Mouse (Mus musculus): ENCODE measurements around the gene Lmo3. TPM values are rescaled to one million over a fixed set of nuclear protein-coding genes. Genes with fewer than 3 reads are reported as not detected.

Lmo3 gene
- total and polyA plus RNA-seq, 2 experiments from 2014 or later: 68.7 to 73.0 TPM

DNA sequence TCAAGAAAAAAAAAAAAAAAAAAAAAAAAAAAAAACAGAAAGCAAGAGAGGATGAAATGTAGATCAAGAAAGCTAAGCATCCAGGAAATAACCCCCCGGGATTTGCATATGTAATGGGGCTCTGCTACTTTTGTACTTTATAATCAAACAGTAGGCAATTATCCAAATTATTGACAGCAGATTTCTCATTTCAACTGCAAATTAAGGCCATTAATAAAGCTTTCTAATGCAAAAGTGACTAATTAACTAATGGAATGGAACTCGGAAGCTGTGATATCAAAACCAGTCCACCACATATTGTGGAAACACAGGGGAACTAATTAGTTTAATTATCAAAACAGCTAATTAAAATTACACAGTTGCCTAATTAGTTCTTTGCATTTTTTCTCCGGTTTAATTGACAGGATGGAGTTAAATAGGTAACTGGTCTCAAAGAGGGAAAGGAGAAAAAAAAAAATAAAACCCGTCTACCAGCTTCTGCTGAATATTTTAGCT, 785 bp upstream of the Lmo3 start:
- Histone ChIP-seq H3K4me1 (ENCODE audit: insufficient read depth, low read length) (no peaks in the 10 kb centered on the region), H3K27ac (no peak overlapping the region), H3K27me3 (ENCODE audit: insufficient read depth, low read length) (no peaks in the 10 kb centered on the region), H3K9me3 (ENCODE audit: low read length) (no peaks in the 10 kb centered on the region), H3K36me3 (ENCODE audit: insufficient read depth, low read length) (no peaks in the 10 kb centered on the region), H3K9ac (replicated peaks; ENCODE audit: low read length) (no peak overlapping the region), H3K4me3 (ENCODE audit: low read length) (no peak overlapping the region), H3K4me2 (ENCODE audit: low read depth, low read length) (no peak overlapping the region)
- WGBS: 45% methylated on average over 4 of the region's 4 CpGs
- no peak for ATAC-seq
- TF ChIP-seq CTCF (IDR thresholded peaks at IDR 0.05; ENCODE audit: low read depth): no peak
- no peak for DNase-seq (ENCODE audit: low spot score)

DNA sequence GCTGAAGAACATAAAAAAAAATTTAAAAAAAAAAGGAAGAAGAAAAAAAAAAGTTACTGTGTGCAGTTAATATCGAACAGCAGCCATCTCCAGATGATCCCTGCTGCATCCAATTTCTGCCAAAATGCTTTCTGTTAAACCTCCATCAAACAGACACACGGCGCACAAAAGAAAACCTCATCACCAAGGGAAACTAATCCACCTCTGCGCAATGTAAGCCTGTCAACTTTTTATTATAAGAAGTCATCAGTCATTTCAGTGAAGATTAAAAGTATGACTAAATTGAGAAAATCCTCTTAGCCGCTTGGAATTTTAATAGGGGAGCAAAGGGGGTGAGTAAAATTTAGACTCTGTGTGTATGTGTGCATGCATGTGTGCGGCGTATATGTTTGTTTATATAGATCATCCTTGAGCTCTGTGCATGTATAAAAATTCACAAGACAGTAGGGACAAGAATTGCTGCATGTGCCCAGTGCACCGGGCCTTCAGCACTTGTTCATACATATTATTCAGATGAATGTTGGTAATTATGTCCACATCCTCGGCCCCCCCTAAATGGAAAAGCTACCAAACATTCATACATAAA, 1.2 kb downstream of the Lmo3 start:
- no peak for DNase-seq (ENCODE audit: low spot score)
- no peaks in the 10 kb centered on the region for H3K4me1 ChIP-seq (ENCODE audit: insufficient read depth, low read length)
- no peak overlapping the region for H3K4me3 ChIP-seq (ENCODE audit: low read length)
- H3K27ac ChIP-seq: no peak overlapping the region
- H3K9me3 ChIP-seq (ENCODE audit: low read length): no peaks in the 10 kb centered on the region
- no peaks in the 10 kb centered on the region for H3K36me3 ChIP-seq (ENCODE audit: insufficient read depth, low read length)
- H3K27me3 ChIP-seq (ENCODE audit: insufficient read depth, low read length): no peaks in the 10 kb centered on the region
- H3K4me2 ChIP-seq (ENCODE audit: low read depth, low read length): no peak overlapping the region
- H3K9ac ChIP-seq (replicated peaks; ENCODE audit: low read length): no peak overlapping the region
- 46% methylated on average over 9 of the region's 9 CpGs for WGBS
- no peak for TF ChIP-seq CTCF (IDR thresholded peaks at IDR 0.05; ENCODE audit: low read depth)
- ATAC-seq: no peak

DNA sequence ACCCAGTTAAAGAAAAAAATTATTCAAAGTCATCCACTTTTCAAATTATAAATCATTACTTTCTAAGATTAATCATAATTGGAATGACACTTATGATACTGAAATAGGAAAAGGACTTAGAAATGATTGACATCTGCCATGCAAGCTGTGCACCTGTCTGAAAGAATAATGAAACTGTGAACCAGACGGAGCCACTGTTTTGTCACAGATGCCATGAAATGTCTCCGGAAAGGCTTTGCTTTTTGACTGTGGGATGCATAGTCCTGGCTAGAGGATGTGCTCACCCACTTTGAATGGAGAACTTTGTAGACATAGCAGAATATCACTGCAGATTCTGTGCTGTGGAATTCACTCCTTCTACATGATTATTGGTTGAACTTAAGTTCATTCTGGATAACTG, 18.4 kb downstream of the Lmo3 start:
- Histone ChIP-seq H3K36me3 (ENCODE audit: insufficient read depth, low read length) (no peaks in the 10 kb centered on the region), H3K27ac (no peak overlapping the region), H3K9ac (replicated peaks; ENCODE audit: low read length) (no peak overlapping the region), H3K9me3 (ENCODE audit: low read length) (no peaks in the 10 kb centered on the region), H3K4me3 (ENCODE audit: low read length) (no peak overlapping the region), H3K4me2 (ENCODE audit: low read depth, low read length) (no peak overlapping the region), H3K27me3 (ENCODE audit: insufficient read depth, low read length) (no peaks in the 10 kb centered on the region), H3K4me1 (ENCODE audit: insufficient read depth, low read length) (no peaks in the 10 kb centered on the region)
- ATAC-seq: no peak
- DNase-seq (ENCODE audit: low spot score): no peak
- WGBS: 78% methylated on average over 2 of the region's 2 CpGs
- no peak for TF ChIP-seq CTCF (IDR thresholded peaks at IDR 0.05; ENCODE audit: low read depth)

DNA sequence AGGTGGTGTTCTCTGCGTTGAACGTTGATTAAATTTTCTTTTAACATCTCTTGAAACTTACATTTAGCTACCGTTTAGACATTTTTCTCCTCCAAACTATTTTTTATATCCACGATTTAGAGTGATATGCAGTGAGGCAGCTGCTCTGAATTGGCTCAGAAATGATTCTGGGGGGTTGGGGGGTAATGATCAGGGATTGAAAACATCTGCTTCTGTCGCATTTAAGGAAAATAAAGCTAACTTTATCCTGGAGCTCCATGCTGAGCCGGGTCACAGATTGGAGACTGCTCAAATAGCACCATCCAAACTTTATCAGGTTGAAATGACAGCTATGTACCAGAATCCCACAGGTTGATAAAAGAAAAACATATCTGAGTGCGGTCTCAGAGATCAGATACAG, 29.6 kb downstream of the Lmo3 start:
- H3K4me1 ChIP-seq (ENCODE audit: insufficient read depth, low read length): no peaks in the 10 kb centered on the region
- no peaks in the 10 kb centered on the region for H3K36me3 ChIP-seq (ENCODE audit: insufficient read depth, low read length)
- TF ChIP-seq CTCF (IDR thresholded peaks at IDR 0.05; ENCODE audit: low read depth): no peak
- no peak overlapping the region for H3K4me3 ChIP-seq (ENCODE audit: low read length)
- DNase-seq (ENCODE audit: low spot score) (no peak), ATAC-seq (no peak)
- no peak overlapping the region for H3K4me2 ChIP-seq (ENCODE audit: low read depth, low read length)
- no peak overlapping the region for H3K9ac ChIP-seq (replicated peaks; ENCODE audit: low read length)
- WGBS: 72% methylated on average over 7 of the region's 7 CpGs
- no peaks in the 10 kb centered on the region for H3K27me3 ChIP-seq (ENCODE audit: insufficient read depth, low read length)
- H3K9me3 ChIP-seq (ENCODE audit: low read length): no peaks in the 10 kb centered on the region
- no peak overlapping the region for H3K27ac ChIP-seq

DNA sequence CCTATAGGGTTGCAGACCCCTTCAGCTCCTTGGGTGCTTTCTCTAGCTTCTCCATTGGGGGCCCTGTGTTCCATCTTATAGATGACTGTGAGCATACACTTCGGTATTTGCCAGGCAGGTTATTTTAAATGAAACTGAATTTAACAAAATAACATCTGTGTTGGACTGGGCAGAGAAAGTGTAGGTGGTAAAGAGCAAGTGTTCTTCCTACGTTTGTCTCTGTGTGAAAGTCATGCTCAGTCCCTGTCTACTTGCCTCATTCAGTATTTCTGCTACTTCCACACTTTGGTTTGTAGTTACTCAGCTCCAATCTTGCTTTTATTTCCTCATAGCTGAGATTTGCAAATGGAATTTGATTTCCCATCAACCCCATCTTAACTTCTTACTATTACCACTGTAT, 46.9 kb downstream of the Lmo3 start:
- no peaks in the 10 kb centered on the region for H3K4me1 ChIP-seq (ENCODE audit: insufficient read depth, low read length)
- H3K9me3 ChIP-seq (ENCODE audit: low read length): no peaks in the 10 kb centered on the region
- H3K27me3 ChIP-seq (ENCODE audit: insufficient read depth, low read length): no peaks in the 10 kb centered on the region
- H3K4me3 ChIP-seq (ENCODE audit: low read length): no peak overlapping the region
- H3K27ac ChIP-seq: no peak overlapping the region
- H3K36me3 ChIP-seq (ENCODE audit: insufficient read depth, low read length): no peaks in the 10 kb centered on the region
- no peak for TF ChIP-seq CTCF (IDR thresholded peaks at IDR 0.05; ENCODE audit: low read depth)
- WGBS: 76% methylated on average over 2 of the region's 2 CpGs
- no peak overlapping the region for H3K9ac ChIP-seq (replicated peaks; ENCODE audit: low read length)
- no peak for DNase-seq (ENCODE audit: low spot score)
- ATAC-seq: no peak
- H3K4me2 ChIP-seq (ENCODE audit: low read depth, low read length): no peak overlapping the region

DNA sequence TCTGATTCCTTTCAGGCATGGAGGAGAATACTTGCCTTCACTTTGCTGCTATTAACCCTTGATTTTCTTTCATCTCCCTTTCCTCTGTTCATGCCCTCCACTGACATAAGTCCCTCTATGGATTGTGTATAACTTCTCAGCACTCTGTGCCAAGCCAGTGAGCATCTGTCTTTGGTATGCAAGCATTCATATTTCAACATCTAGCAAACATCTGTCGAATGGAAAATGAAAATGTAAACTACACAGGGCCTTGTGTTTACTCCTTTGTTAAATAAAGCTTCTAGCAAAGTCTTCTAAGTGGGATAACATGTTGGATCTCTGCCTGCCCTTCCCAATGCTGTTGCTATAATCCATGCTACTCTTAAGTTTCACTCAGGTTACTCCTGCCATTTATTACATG, 75.1 kb downstream of the Lmo3 start:
- H3K4me1 ChIP-seq (ENCODE audit: insufficient read depth, low read length): no peaks in the 10 kb centered on the region
- no peaks in the 10 kb centered on the region for H3K9me3 ChIP-seq (ENCODE audit: low read length)
- WGBS: 68% methylated on average over 1 of the region's 1 CpGs
- ATAC-seq (no peak), DNase-seq (ENCODE audit: low spot score) (no peak)
- H3K4me3 ChIP-seq (ENCODE audit: low read length): no peak overlapping the region
- TF ChIP-seq CTCF (IDR thresholded peaks at IDR 0.05; ENCODE audit: low read depth): no peak
- no peak overlapping the region for H3K27ac ChIP-seq
- no peaks in the 10 kb centered on the region for H3K27me3 ChIP-seq (ENCODE audit: insufficient read depth, low read length)
- H3K4me2 ChIP-seq (ENCODE audit: low read depth, low read length): no peak overlapping the region
- H3K9ac ChIP-seq (replicated peaks; ENCODE audit: low read length): no peak overlapping the region
- H3K36me3 ChIP-seq (ENCODE audit: insufficient read depth, low read length): no peaks in the 10 kb centered on the region

DNA sequence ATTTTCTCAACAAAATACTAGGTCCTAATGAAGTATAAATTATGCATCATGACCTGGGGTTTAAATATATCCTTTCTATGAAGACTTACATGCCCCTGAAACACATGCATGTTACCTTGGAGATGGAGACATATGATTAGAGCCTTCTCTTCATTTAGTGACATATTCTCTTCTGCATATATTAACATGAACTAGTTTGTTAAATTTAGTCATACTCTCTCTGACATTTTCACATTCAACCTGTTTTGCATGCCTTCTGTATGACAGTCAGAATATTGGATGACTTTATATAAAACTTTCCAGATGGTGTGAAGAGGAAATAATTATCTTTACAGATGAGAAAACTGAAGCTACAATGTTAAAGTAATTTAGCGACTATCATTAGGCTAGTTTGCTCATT, 77.8 kb downstream of the Lmo3 start:
- TF ChIP-seq CTCF (IDR thresholded peaks at IDR 0.05; ENCODE audit: low read depth): no peak
- DNase-seq (ENCODE audit: low spot score) (no peak), ATAC-seq (no peak)
- Histone ChIP-seq H3K4me3 (ENCODE audit: low read length) (no peak overlapping the region), H3K4me1 (ENCODE audit: insufficient read depth, low read length) (no peaks in the 10 kb centered on the region), H3K9ac (replicated peaks; ENCODE audit: low read length) (no peak overlapping the region), H3K27me3 (ENCODE audit: insufficient read depth, low read length) (no peaks in the 10 kb centered on the region), H3K4me2 (ENCODE audit: low read depth, low read length) (no peak overlapping the region), H3K27ac (no peak overlapping the region), H3K9me3 (ENCODE audit: low read length) (no peaks in the 10 kb centered on the region), H3K36me3 (ENCODE audit: insufficient read depth, low read length) (no peaks in the 10 kb centered on the region)
- whole genome bisulfite sequencing: 86% methylated on average over 1 of the region's 1 CpGs

All from hindbrain, postnatal 0 days (tissue).